Mouse (Mus musculus) heart, embryonic 10.5 days (tissue): ENCODE data around the gene Dlst. TPM values are rescaled to one million over a fixed set of nuclear protein-coding genes. Genes with fewer than 3 reads are reported as not detected.

Experiments used
- DNase-seq: peaks from one replicate; pipeline ENCODE4 v3.0.0-alpha.2; 2017; ENCODE audit warnings: low spot score
- H3K27ac ChIP-seq: fragments of 300-500 bp; sonication (generic); 2 replicates; pipeline ENCODE4 v1.5.1; 2016; ENCODE audit warnings: mild to moderate bottlenecking
- H3K27me3 ChIP-seq: fragments of 300-500 bp; sonication (generic); 2 replicates; pipeline ENCODE4 v1.6.1; 2016; ENCODE audit warnings: mild to moderate bottlenecking; ENCODE audit not compliant: poor library complexity, insufficient read depth, severe bottlenecking
- H3K36me3 ChIP-seq: fragments of 300-500 bp; sonication (generic); 2 replicates; pipeline ENCODE4 v1.6.1; 2016; ENCODE audit warnings: mild to moderate bottlenecking, moderate library complexity
- H3K4me1 ChIP-seq: fragments of 300-500 bp; sonication (generic); 2 replicates; pipeline ENCODE4 v1.6.1; 2016; ENCODE audit warnings: mild to moderate bottlenecking
- H3K4me3 ChIP-seq: fragments of 300-500 bp; sonication (generic); 2 replicates; pipeline ENCODE4 v1.5.1; 2016; ENCODE audit warnings: mild to moderate bottlenecking, moderate library complexity
- H3K9me3 ChIP-seq: fragments of 300-500 bp; sonication (generic); 2 replicates; pipeline ENCODE4 v1.6.1; 2016; ENCODE audit warnings: mild to moderate bottlenecking, moderate library complexity
- WGBS: fragments of 180-500 bp; shearing (Covaris S2); methylation state at CpG from one replicate; pipeline ENCODE4 v1.1.7; 2016; 5-methylcytosine and 5-hydroxymethylcytosine counted together
- polyA plus RNA-seq: library from polyadenylated mRNA; unstranded; fragments of >200 nt; fragmentation: Nextera tagmentation; extraction: Ambion mirVana; gene quantifications from 2 replicates; pipeline ENCODE4 v1.2.1, GENCODE M21; 2016

Gene Dlst
- polyA plus RNA-seq, 1 experiment from 2014 or later, result 162 TPM

- Histone ChIP-seq H3K27me3 (peaks cover 65% of the 10 kb centered on the region), H3K36me3 (no peaks in the 10 kb centered on the region), H3K4me3 (no peak overlapping the region), H3K4me1 (peaks cover 66% of the 10 kb centered on the region), H3K27ac (no peak overlapping the region; the same call in 1 of the 2 replicates), H3K9me3 (no peaks in the 10 kb centered on the region)
- WGBS, result 63% methylated on average over 2 of the region's 2 CpGs
- no peak for DNase-seq
Measured at GRCm38 (mm10) chr12:85178294-85178693, 67.7 kb downstream of the Dlst start.

GRCm38 (mm10) chr12:85181475-85182344 lies 71.1 kb downstream of the Dlst start:
- WGBS, result 32% methylated on average over 17 of the region's 17 CpGs
- Histone ChIP-seq H3K9me3 (no peaks in the 10 kb centered on the region), H3K27me3 (peaks cover 59% of the 10 kb centered on the region), H3K36me3 (no peaks in the 10 kb centered on the region), H3K27ac (peak overlapping the region; percentile 24; the same call in 1 of the 2 replicates), H3K4me3 (no peak overlapping the region), H3K4me1 (peaks cover 46% of the 10 kb centered on the region)
- no peak for DNase-seq

GRCm38 (mm10) chr12:85182345-85182643 lies 71.7 kb downstream of the Dlst start:
- Histone ChIP-seq H3K4me1 (peaks cover 40% of the 10 kb centered on the region), H3K27ac (0 out of 2 replicates have a peak overlapping the region, but pooled peaks have one; percentile 24), H3K4me3 (no peak overlapping the region), H3K36me3 (no peaks in the 10 kb centered on the region), H3K9me3 (no peaks in the 10 kb centered on the region), H3K27me3 (peaks cover 58% of the 10 kb centered on the region)
- DNase-seq, result no peak
- WGBS, result 21% methylated on average over 8 of the region's 8 CpGs

- H3K9me3 ChIP-seq, result no peaks in the 10 kb centered on the region
- WGBS, result 73% methylated on average over 5 of the region's 5 CpGs
- peaks cover 34% of the 10 kb centered on the region for H3K4me1 ChIP-seq
- H3K27me3 ChIP-seq, result peaks cover 52% of the 10 kb centered on the region
- no peaks in the 10 kb centered on the region for H3K36me3 ChIP-seq
- H3K4me3 ChIP-seq, result no peak overlapping the region
- H3K27ac ChIP-seq, result no peak overlapping the region
- no peak for DNase-seq
Measured at GRCm38 (mm10) chr12:85182898-85183297, 72.3 kb downstream of the Dlst start.

GRCm38 (mm10) chr12:85184118-85184517 lies 73.5 kb downstream of the Dlst start:
- Histone ChIP-seq H3K27me3 (peaks cover 40% of the 10 kb centered on the region), H3K36me3 (no peaks in the 10 kb centered on the region), H3K4me1 (peaks cover 29% of the 10 kb centered on the region), H3K4me3 (no peak overlapping the region), H3K9me3 (no peaks in the 10 kb centered on the region), H3K27ac (no peak overlapping the region)
- WGBS, result 54% methylated on average over 5 of the region's 5 CpGs
- DNase-seq, result no peak

Other genes with a start within 250 kb of the Dlst start
- gene Ltbp2, start 234.3 kb upstream of the Dlst start, polyA plus RNA-seq, result 0.23 and 0.26 TPM in 2 replicates
- 106 and 142 TPM in 2 replicates for gene Fcf1, start 139.9 kb upstream of the Dlst start, polyA plus RNA-seq
- 10.8 and 15.7 TPM in 2 replicates for gene Arel1, start 139.9 kb upstream of the Dlst start, polyA plus RNA-seq
- gene Ylpm1, start 114.5 kb upstream of the Dlst start, polyA plus RNA-seq, result 23.8 and 28.7 TPM in 2 replicates
- 1.9 and 2.6 TPM in 2 replicates for gene Prox2, start 74 bp upstream of the Dlst start, polyA plus RNA-seq
- 1.4 and 1.5 TPM in 2 replicates for gene Rps6kl1, start 40.4 kb downstream of the Dlst start, polyA plus RNA-seq
- 9.3 and 13.6 TPM in 2 replicates for gene Pgf, start 67.0 kb downstream of the Dlst start, polyA plus RNA-seq
- 71.5 and 91.3 TPM in 2 replicates for gene Eif2b2, start 108.6 kb downstream of the Dlst start, polyA plus RNA-seq
- 6.8 and 7.0 TPM in 2 replicates for gene Mlh3, start 159.8 kb downstream of the Dlst start, polyA plus RNA-seq
- gene Acyp1, start 177.6 kb downstream of the Dlst start, polyA plus RNA-seq, result 65.3 and 75.4 TPM in 2 replicates
- 0.82 and 0.85 TPM in 2 replicates for gene Zc2hc1c, start 177.8 kb downstream of the Dlst start, polyA plus RNA-seq
- gene Nek9, start 228.5 kb downstream of the Dlst start, polyA plus RNA-seq, result 24.3 and 24.6 TPM in 2 replicates